Mouse (Mus musculus) olfactory bulb, adult 2 months (tissue): ENCODE data around the gene Unc13d.

Experiments used
- CTCF ChIP-seq: fragments of 200-500 bp; IDR thresholded peaks from 2 replicates; pipeline ENCODE4 v1.5.1; 2012; ENCODE audit warnings: low read depth, mild to moderate bottlenecking, low read length, moderate library complexity; ENCODE audit not compliant: insufficient read depth
- POLR2A ChIP-seq: fragments of 200-500 bp; IDR thresholded peaks from 2 replicates; pipeline ENCODE4 v1.6.1; 2012; ENCODE audit warnings: mild to moderate bottlenecking, low read depth, low read length, moderate library complexity; ENCODE audit not compliant: insufficient read depth

DNA sequence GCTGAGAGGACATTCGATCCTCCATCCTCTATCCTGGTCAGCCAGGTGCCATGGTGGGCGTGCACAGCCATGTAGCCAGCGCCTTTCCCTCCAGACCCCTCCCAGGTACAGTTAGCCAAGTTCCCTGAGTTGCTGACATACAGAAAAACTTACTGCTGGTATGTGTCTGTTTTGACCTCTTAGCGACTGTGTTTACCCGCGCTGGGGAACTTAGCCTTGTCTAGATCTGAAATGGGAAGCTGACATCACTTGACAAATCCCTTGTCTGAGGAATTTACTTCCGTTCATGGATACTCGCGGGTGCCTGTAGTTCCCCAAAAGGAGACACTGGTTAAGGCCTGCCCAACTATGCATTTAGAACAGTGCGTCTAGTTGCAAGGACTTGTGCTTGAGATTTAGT is 32.8 kb upstream of the Unc13d start:
- TF ChIP-seq CTCF = no peak
- TF ChIP-seq POLR2A = no peak
